Mouse (Mus musculus) liver, embryonic 14.5 days (tissue): Measurements from ENCODE around the gene 1700003E16Rik.

Experiments used
- CTCF ChIP-seq: IDR thresholded peaks from 2 replicates; pipeline ENCODE4 v1.5.1; 2016; ENCODE audit warnings: antibody characterized with exemption, low read depth, control low read depth
- EP300 ChIP-seq: IDR thresholded peaks from 2 replicates; pipeline ENCODE4 v1.6.1; 2016; ENCODE audit warnings: antibody characterized with exemption, low read depth

GRCm38 (mm10) chr6:83145805-83146204 is 10.4 kb upstream of the 1700003E16Rik start:
- TF ChIP-seq CTCF: no peak
- no peak for TF ChIP-seq EP300
